Mouse (Mus musculus) liver, postnatal 0 days (tissue): ENCODE data around the gene Lin28b. TPM values are rescaled to one million over a fixed set of nuclear protein-coding genes. Genes with fewer than 3 reads are reported as not detected.
"Not testable (repeated sequence)": the region's sequence is repeated elsewhere in the genome, so short reads cannot be mapped to it uniquely, and the experiment has no call there.

Experiments used
- ATAC-seq: fragments of 200-750 bp; cut with Nextera tagmentation; 2 replicates; pipeline ENCODE4 v1.8.0; 2017; ENCODE audit warnings: mild to moderate bottlenecking, moderate library complexity
- DNase-seq: peaks from one replicate; pipeline ENCODE4 v3.0.0-alpha.2; 2016
- H3K27ac ChIP-seq: fragments of 300-500 bp; sonication (generic); 2 replicates; pipeline ENCODE4 v1.5.1; 2014; ENCODE audit warnings: antibody characterized with exemption, moderate library complexity, mild to moderate bottlenecking, low read depth
- H3K27me3 ChIP-seq: fragments of 300-500 bp; sonication (generic); 2 replicates; pipeline ENCODE4 v1.6.1; 2014; ENCODE audit warnings: low read length, control low read depth, mixed read lengths; ENCODE audit not compliant: insufficient read depth
- H3K36me3 ChIP-seq: fragments of 300-500 bp; sonication (generic); replicated peaks from 2 replicates; pipeline ENCODE4 v1.6.1; 2014; ENCODE audit warnings: mild to moderate bottlenecking, control low read depth, low read length, moderate library complexity, mixed read lengths; ENCODE audit not compliant: insufficient read depth
- H3K4me1 ChIP-seq: fragments of 300-500 bp; sonication (generic); 2 replicates; pipeline ENCODE4 v1.6.1; 2014; ENCODE audit warnings: antibody characterized with exemption, mild to moderate bottlenecking, control low read depth; ENCODE audit not compliant: insufficient read depth
- H3K4me2 ChIP-seq: fragments of 300-500 bp; sonication (generic); 2 replicates; pipeline ENCODE4 v1.6.1; 2014; ENCODE audit warnings: low read depth, mild to moderate bottlenecking, low read length, moderate library complexity, mixed read lengths
- H3K4me3 ChIP-seq: fragments of 300-500 bp; sonication (generic); 2 replicates; pipeline ENCODE4 v1.5.1; 2014; ENCODE audit warnings: low read depth, low read length
- H3K9ac ChIP-seq: fragments of 300-500 bp; sonication (generic); replicated peaks from 2 replicates; pipeline ENCODE4 v1.6.1; 2014; ENCODE audit warnings: mild to moderate bottlenecking, moderate library complexity
- H3K9me3 ChIP-seq: fragments of 300-500 bp; sonication (generic); 2 replicates; pipeline ENCODE4 v1.6.1; 2016; ENCODE audit warnings: mild to moderate bottlenecking, control low read depth, low read length, mixed read lengths
- CTCF ChIP-seq: sonication (generic); IDR thresholded peaks from 2 replicates; pipeline ENCODE4 v1.5.1; 2016; ENCODE audit warnings: antibody characterized with exemption, low read depth
- EP300 ChIP-seq: IDR thresholded peaks from 2 replicates; pipeline ENCODE4 v1.6.1; 2016; ENCODE audit warnings: antibody characterized with exemption, low read depth, mild to moderate bottlenecking
- WGBS: fragments of 180-500 bp; shearing (Covaris S2); extraction: QIAGEN DNeasy Blood & Tissue Kit; methylation state at CpG from one replicate; pipeline ENCODE4 v1.1.7; 2014; ENCODE audit not compliant: insufficient replicate concordance; 5-methylcytosine and 5-hydroxymethylcytosine counted together
- polyA plus RNA-seq: library from polyadenylated mRNA; unstranded; fragments of >200 nt; fragmentation: Nextera tagmentation; extraction: Ambion mirVana; gene quantifications from 2 replicates; pipeline ENCODE4 v1.2.1, GENCODE M21; 2015

Lin28b gene
- polyA plus RNA-seq, 1 experiment from 2014 or later = 1.2 TPM

GRCm38 (mm10) chr10:45366987-45367705, 119.0 kb downstream of the Lin28b start:
- WGBS = 74% methylated on average over 17 of the region's 17 CpGs
- Histone ChIP-seq H3K9me3 (no peaks in the 10 kb centered on the region), H3K9ac (no peak overlapping the region), H3K4me3 (no peak overlapping the region), H3K27me3 (no peaks in the 10 kb centered on the region), H3K4me2 (no peak overlapping the region), H3K36me3 (no peaks in the 10 kb centered on the region), H3K4me1 (no peaks in the 10 kb centered on the region), H3K27ac (no peak overlapping the region)
- no peak for ATAC-seq
- DNase-seq = no peak
- peak; percentile 25 for TF ChIP-seq CTCF
- TF ChIP-seq EP300 = no peak

GRCm38 (mm10) chr10:45363396-45363795, 122.8 kb downstream of the Lin28b start:
- no peaks in the 10 kb centered on the region for H3K36me3 ChIP-seq
- TF ChIP-seq EP300 (no peak), CTCF (no peak)
- no peaks in the 10 kb centered on the region for H3K4me1 ChIP-seq
- H3K9me3 ChIP-seq = no peaks in the 10 kb centered on the region
- H3K9ac ChIP-seq = no peak overlapping the region
- no peak overlapping the region for H3K27ac ChIP-seq
- H3K27me3 ChIP-seq = no peaks in the 10 kb centered on the region
- ATAC-seq = no peak
- WGBS = 47% methylated on average over 5 of the region's 5 CpGs
- H3K4me2 ChIP-seq = no peak overlapping the region
- no peak for DNase-seq
- no peak overlapping the region for H3K4me3 ChIP-seq

- 92% methylated on average over 6 of the region's 6 CpGs for WGBS
- H3K4me1 ChIP-seq = no peaks in the 10 kb centered on the region
- H3K4me2 ChIP-seq = no peak overlapping the region
- H3K4me3 ChIP-seq = no peak overlapping the region
- H3K27ac ChIP-seq = no peak overlapping the region
- H3K9ac ChIP-seq = no peak overlapping the region
- ATAC-seq = no peak
- TF ChIP-seq CTCF (no peak), EP300 (no peak)
- H3K36me3 ChIP-seq = no peaks in the 10 kb centered on the region
- H3K27me3 ChIP-seq = no peaks in the 10 kb centered on the region
- DNase-seq = no peak
- H3K9me3 ChIP-seq = no peaks in the 10 kb centered on the region
Observed at GRCm38 (mm10) chr10:45356091-45356490, 130.1 kb downstream of the Lin28b start.

DNA sequence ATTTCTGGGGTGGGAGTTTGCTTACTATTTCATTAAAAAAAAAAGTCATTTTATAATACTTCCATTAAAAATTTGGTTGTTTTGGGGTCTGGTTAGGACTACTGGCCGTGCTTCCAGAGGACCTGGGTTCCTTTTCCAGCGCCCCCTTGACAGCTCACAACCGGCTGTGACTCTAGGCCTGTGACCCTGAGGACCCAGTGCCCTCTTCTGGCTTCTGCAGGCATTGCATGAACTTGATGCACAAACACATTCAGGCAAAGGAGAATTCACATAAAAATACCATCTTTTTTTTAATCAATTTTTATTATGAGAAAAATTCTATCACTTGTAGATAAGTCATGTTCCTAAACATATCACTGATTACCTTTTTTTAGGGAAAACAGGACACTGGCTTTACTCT, 138.1 kb downstream of the Lin28b start:
- not testable (repeated sequence) for H3K4me1 ChIP-seq, H3K9ac ChIP-seq, H3K4me2 ChIP-seq, ATAC-seq, H3K4me3 ChIP-seq, H3K27me3 ChIP-seq, H3K9me3 ChIP-seq, H3K36me3 ChIP-seq, DNase-seq, H3K27ac ChIP-seq
- TF ChIP-seq CTCF = 0 out of 2 replicates have a peak, but pooled peaks have one; percentile 14
- WGBS = 82% methylated on average over 3 of the region's 3 CpGs

DNA sequence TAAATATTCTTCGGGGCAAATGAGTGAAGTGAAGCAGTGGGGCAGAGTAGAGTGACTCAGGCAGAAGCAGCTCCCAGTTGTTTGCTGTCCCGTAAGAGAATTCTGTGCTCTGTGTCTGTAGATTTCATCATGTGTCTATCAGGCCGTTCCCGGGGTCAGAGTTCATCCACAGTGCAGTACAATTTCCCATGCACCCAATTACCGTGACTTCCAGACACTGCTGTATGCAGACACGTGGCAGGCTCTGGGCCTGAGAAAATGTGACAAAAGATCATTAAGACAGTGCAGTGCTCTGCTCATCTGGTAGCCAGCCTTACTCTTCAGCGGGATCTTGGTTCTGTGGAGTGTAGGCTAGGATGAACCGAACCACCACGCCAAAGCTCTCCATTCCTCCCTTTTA, 141.0 kb downstream of the Lin28b start:
- Histone ChIP-seq H3K4me1 (no peaks in the 10 kb centered on the region), H3K4me3 (no peak overlapping the region), H3K27me3 (no peaks in the 10 kb centered on the region), H3K27ac (no peak overlapping the region), H3K9me3 (no peaks in the 10 kb centered on the region), H3K9ac (no peak overlapping the region), H3K36me3 (no peaks in the 10 kb centered on the region), H3K4me2 (no peak overlapping the region)
- ATAC-seq = peak; percentile 92
- TF ChIP-seq CTCF = no peak
- TF ChIP-seq EP300 = no peak
- WGBS = 72% methylated on average over 9 of the region's 9 CpGs
- peak; percentile 27 for DNase-seq

DNA sequence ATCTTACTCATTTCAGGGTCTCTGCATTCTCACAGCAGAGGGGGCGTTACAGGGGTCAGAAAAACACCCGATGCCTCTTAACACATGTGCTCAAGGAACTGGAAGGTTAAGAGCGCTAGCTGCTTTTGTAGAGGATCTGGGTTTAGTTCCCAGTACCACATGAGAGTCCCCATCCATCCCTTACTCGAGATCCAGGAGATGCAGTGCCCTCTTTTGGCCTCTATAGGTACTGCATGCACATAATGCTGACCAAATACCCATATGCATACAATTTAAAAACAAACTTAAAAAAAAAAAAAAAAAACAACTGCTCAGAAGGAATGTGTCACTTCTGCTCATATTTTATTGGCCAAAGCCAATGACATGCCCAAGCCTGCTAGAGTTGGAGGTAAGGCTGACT, 141.8 kb downstream of the Lin28b start:
- Histone ChIP-seq H3K36me3 (no peaks in the 10 kb centered on the region), H3K4me1 (no peaks in the 10 kb centered on the region), H3K27me3 (no peaks in the 10 kb centered on the region), H3K4me2 (no peak overlapping the region), H3K27ac (no peak overlapping the region), H3K9me3 (no peaks in the 10 kb centered on the region), H3K4me3 (no peak overlapping the region), H3K9ac (no peak overlapping the region)
- DNase-seq (no peak), ATAC-seq (no peak)
- peak; percentile 36; the same call in 1 of the 2 replicates for TF ChIP-seq CTCF
- no peak for TF ChIP-seq EP300
- 77% methylated on average over 4 of the region's 4 CpGs for WGBS
